In the genomic region with DNA sequence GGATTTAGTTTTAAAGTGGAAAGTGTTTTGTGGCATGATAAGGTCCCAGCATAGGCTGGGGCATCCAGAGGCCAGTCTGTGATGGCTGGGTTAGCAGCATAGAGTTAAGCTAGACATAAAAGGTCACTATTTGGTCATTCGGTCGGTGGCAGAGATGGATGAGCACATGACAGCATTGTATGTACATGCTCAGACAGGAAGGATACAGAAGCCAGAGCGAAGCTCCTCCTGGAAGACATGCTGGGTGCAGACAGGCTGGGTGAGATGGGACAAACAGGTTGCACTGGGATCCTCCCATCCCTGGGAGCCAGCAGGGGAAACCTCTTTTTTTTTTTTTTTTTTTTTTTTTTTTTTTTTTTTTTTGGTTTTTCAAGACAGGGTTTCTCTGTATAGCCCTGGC, we compare ENCODE assay signal across 10 mouse cellular contexts.
"Had no signal": no experiment of that assay in that cellular context is flagged by ENCODE, and none has a peak within 500 bp of the region (broad histone marks: within the 10 kb centered on the region; RNA-seq: fewer than 3 reads in every experiment).

No protein-coding gene starts in this region.

- H3K4me3 ChIP-seq: limb, embryonic 12.5 days; lung, embryonic 15.5 days; midbrain, embryonic 10.5 days; myocyte; neural tube, embryonic 15.5 days; stomach, embryonic 15.5 days had no signal

- H3K27ac ChIP-seq: limb, embryonic 12.5 days; liver, embryonic 14.5 days; lung, embryonic 15.5 days; midbrain, embryonic 10.5 days; neural tube, embryonic 15.5 days; stomach, embryonic 15.5 days had no signal

- H3K4me2 ChIP-seq: limb, embryonic 12.5 days; lung, embryonic 15.5 days; neural tube, embryonic 15.5 days; stomach, embryonic 15.5 days had no signal

- H3K36me3 ChIP-seq: limb, embryonic 12.5 days; lung, embryonic 15.5 days; midbrain, embryonic 10.5 days; neural tube, embryonic 15.5 days; stomach, embryonic 15.5 days had no signal

- H3K9me3 ChIP-seq: limb, embryonic 12.5 days; lung, embryonic 15.5 days; neural tube, embryonic 15.5 days; stomach, embryonic 15.5 days had no signal

- DNase-seq: kidney, adult 2 months; kidney, postnatal 25 days; midbrain, embryonic 14.5 days had no signal

- H3K27me3 ChIP-seq: limb, embryonic 12.5 days; lung, embryonic 15.5 days; neural tube, embryonic 15.5 days; stomach, embryonic 15.5 days had no signal

- H3K9ac ChIP-seq: limb, embryonic 12.5 days; liver, embryonic 14.5 days; lung, embryonic 15.5 days; neural tube, embryonic 15.5 days; stomach, embryonic 15.5 days had no signal
